Mouse (Mus musculus): ENCODE measurements around the gene Rasgrp2. TPM values are rescaled to one million over a fixed set of nuclear protein-coding genes. Genes with fewer than 3 reads are reported as not detected.

Gene Rasgrp2
- polyA plus RNA-seq, 1 experiment from 2014 or later = 13.1 TPM

GRCm38 (mm10) chr19:6416124-6416770 lies 17.1 kb downstream of the Rasgrp2 start:
- ATAC-seq (ENCODE audit: low FRiP score) = peak; percentile 39
- Histone ChIP-seq H3K27ac (peak overlapping the region; percentile 89), H3K9me3 (no peaks in the 10 kb centered on the region), H3K27me3 (peaks cover 30% of the 10 kb centered on the region), H3K4me2 (peak overlapping the region; percentile 38), H3K9ac (no peak overlapping the region), H3K36me3 (replicated peaks) (no peaks in the 10 kb centered on the region), H3K4me1 (peaks cover 62% of the 10 kb centered on the region), H3K4me3 (replicated peaks) (0 out of 2 replicates have a peak overlapping the region, but pooled peaks have one; percentile 2)
- WGBS = 6% methylated on average over 9 of the region's 9 CpGs

- Histone ChIP-seq H3K4me3 (replicated peaks) (no peak overlapping the region), H3K4me2 (peak overlapping the region; percentile 94; the same call in 1 of the 2 replicates), H3K36me3 (replicated peaks) (no peaks in the 10 kb centered on the region), H3K4me1 (peaks cover 71% of the 10 kb centered on the region), H3K27me3 (peaks cover 38% of the 10 kb centered on the region), H3K9ac (no peak overlapping the region; the same call in 1 of the 2 replicates), H3K27ac (peak overlapping the region; percentile 89), H3K9me3 (no peaks in the 10 kb centered on the region)
- 62% methylated on average over 12 of the region's 12 CpGs for WGBS
- ATAC-seq (ENCODE audit: low FRiP score) = no peak
Measured at GRCm38 (mm10) chr19:6416894-6417761, 18.0 kb downstream of the Rasgrp2 start.

GRCm38 (mm10) chr19:6418233-6418879 lies 19.2 kb downstream of the Rasgrp2 start, which contains the start of gene Nrxn2:
Nrxn2 (plus strand) TSS chr19:6418731.
- Histone ChIP-seq H3K4me3 (replicated peaks) (peak within 1 kb of the TSS; percentile 65), H3K27me3 (peaks cover 45% of the 10 kb centered on the region), H3K4me2 (peak within 1 kb of the TSS; percentile 94), H3K4me1 (peaks cover 83% of the 10 kb centered on the region), H3K9me3 (no peaks in the 10 kb centered on the region), H3K9ac (peak within 1 kb of the TSS; percentile 84), H3K36me3 (replicated peaks) (no peaks in the 10 kb centered on the region), H3K27ac (peak within 1 kb of the TSS; percentile 84)
- under 1% methylated on average over 45 of the region's 46 CpGs for WGBS
- ATAC-seq (ENCODE audit: low FRiP score) = peak; percentile 92

- no peaks in the 10 kb centered on the region for H3K9me3 ChIP-seq
- H3K4me2 ChIP-seq = peak overlapping the region; percentile 94
- H3K4me3 ChIP-seq (replicated peaks) = peak overlapping the region; percentile 65
- peaks cover 91% of the 10 kb centered on the region for H3K4me1 ChIP-seq
- H3K27ac ChIP-seq = peak overlapping the region; percentile 84
- H3K9ac ChIP-seq = peak overlapping the region; percentile 84
- peak; percentile 27 for ATAC-seq (ENCODE audit: low FRiP score)
- no peaks in the 10 kb centered on the region for H3K36me3 ChIP-seq (replicated peaks)
- H3K27me3 ChIP-seq = peaks cover 49% of the 10 kb centered on the region
- WGBS = 6% methylated on average over 13 of the region's 23 CpGs
Measured at GRCm38 (mm10) chr19:6418984-6419692, 20.0 kb downstream of the Rasgrp2 start.

GRCm38 (mm10) chr19:6419805-6420310 lies 20.7 kb downstream of the Rasgrp2 start:
- no peaks in the 10 kb centered on the region for H3K9me3 ChIP-seq
- H3K9ac ChIP-seq = peak overlapping the region; percentile 84
- 44% methylated on average over 9 of the region's 9 CpGs for WGBS
- peak overlapping the region; percentile 94 for H3K4me2 ChIP-seq
- no peak for ATAC-seq (ENCODE audit: low FRiP score)
- no peaks in the 10 kb centered on the region for H3K36me3 ChIP-seq (replicated peaks)
- H3K4me3 ChIP-seq (replicated peaks) = peak overlapping the region; percentile 65
- H3K27ac ChIP-seq = peak overlapping the region; percentile 84; the same call in 1 of the 2 replicates
- peaks cover 94% of the 10 kb centered on the region for H3K4me1 ChIP-seq
- peaks cover 45% of the 10 kb centered on the region for H3K27me3 ChIP-seq

- H3K36me3 ChIP-seq (replicated peaks) = no peaks in the 10 kb centered on the region
- H3K27ac ChIP-seq = peak overlapping the region; percentile 36; the same call in 1 of the 2 replicates
- no peaks in the 10 kb centered on the region for H3K9me3 ChIP-seq
- peaks cover 94% of the 10 kb centered on the region for H3K4me1 ChIP-seq
- H3K4me3 ChIP-seq (replicated peaks) = peak overlapping the region; percentile 65
- peak overlapping the region; percentile 94 for H3K4me2 ChIP-seq
- WGBS = 54% methylated on average over 19 of the region's 19 CpGs
- no peak for ATAC-seq (ENCODE audit: low FRiP score)
- peak overlapping the region; percentile 84 for H3K9ac ChIP-seq
- peaks cover 50% of the 10 kb centered on the region for H3K27me3 ChIP-seq
Measured at GRCm38 (mm10) chr19:6420481-6421210, 21.5 kb downstream of the Rasgrp2 start.

- Histone ChIP-seq H3K36me3 (replicated peaks) (no peaks in the 10 kb centered on the region), H3K27me3 (peaks cover 56% of the 10 kb centered on the region), H3K4me1 (peaks cover 94% of the 10 kb centered on the region), H3K4me2 (peak overlapping the region; percentile 94; the same call in 1 of the 2 replicates), H3K4me3 (replicated peaks) (no peak overlapping the region; the same call in 1 of the 2 replicates), H3K9ac (0 out of 2 replicates have a peak overlapping the region, but pooled peaks have one; percentile 84), H3K9me3 (no peaks in the 10 kb centered on the region), H3K27ac (no peak overlapping the region)
- no peak for ATAC-seq (ENCODE audit: low FRiP score)
- WGBS = 78% methylated on average over 9 of the region's 9 CpGs
Measured at GRCm38 (mm10) chr19:6421211-6421590, 22.1 kb downstream of the Rasgrp2 start.

- H3K4me1 ChIP-seq = peaks cover 93% of the 10 kb centered on the region
- WGBS = 71% methylated on average over 7 of the region's 7 CpGs
- peaks cover 64% of the 10 kb centered on the region for H3K27me3 ChIP-seq
- H3K4me2 ChIP-seq = no peak overlapping the region
- no peak overlapping the region for H3K27ac ChIP-seq
- ATAC-seq (ENCODE audit: low FRiP score) = no peak
- no peak overlapping the region for H3K9ac ChIP-seq
- no peaks in the 10 kb centered on the region for H3K9me3 ChIP-seq
- no peaks in the 10 kb centered on the region for H3K36me3 ChIP-seq (replicated peaks)
- H3K4me3 ChIP-seq (replicated peaks) = no peak overlapping the region
Measured at GRCm38 (mm10) chr19:6422014-6422413, 22.9 kb downstream of the Rasgrp2 start.

- ATAC-seq (ENCODE audit: low FRiP score) = no peak
- no peak overlapping the region for H3K4me3 ChIP-seq (replicated peaks)
- H3K9ac ChIP-seq = no peak overlapping the region
- 88% methylated on average over 16 of the region's 16 CpGs for WGBS
- peaks cover 93% of the 10 kb centered on the region for H3K4me1 ChIP-seq
- no peak overlapping the region for H3K4me2 ChIP-seq
- H3K27me3 ChIP-seq = peaks cover 76% of the 10 kb centered on the region
- no peak overlapping the region for H3K27ac ChIP-seq
- H3K36me3 ChIP-seq (replicated peaks) = no peaks in the 10 kb centered on the region
- H3K9me3 ChIP-seq = no peaks in the 10 kb centered on the region
Measured at GRCm38 (mm10) chr19:6423241-6423640, 24.1 kb downstream of the Rasgrp2 start.

GRCm38 (mm10) chr19:6424137-6424881 lies 25.2 kb downstream of the Rasgrp2 start:
- no peak for ATAC-seq (ENCODE audit: low FRiP score)
- H3K4me1 ChIP-seq = peaks cover 98% of the 10 kb centered on the region

More at GRCm38 (mm10) chr19:6424137-6424881, 25.2 kb downstream of the Rasgrp2 start:
- peaks cover 80% of the 10 kb centered on the region for H3K27me3 ChIP-seq
- no peak overlapping the region for H3K9ac ChIP-seq
- H3K4me3 ChIP-seq (replicated peaks) = no peak overlapping the region
- WGBS = 69% methylated on average over 8 of the region's 8 CpGs
- H3K4me2 ChIP-seq = no peak overlapping the region
- H3K27ac ChIP-seq = peak overlapping the region; percentile 71
- no peaks in the 10 kb centered on the region for H3K36me3 ChIP-seq (replicated peaks)
- H3K9me3 ChIP-seq = no peaks in the 10 kb centered on the region

Measured in forebrain, embryonic 12.5 days (tissue).